Mouse (Mus musculus) forebrain, embryonic 16.5 days (tissue): ENCODE data around the gene Usp7. TPM values are rescaled to one million over a fixed set of nuclear protein-coding genes. Genes with fewer than 3 reads are reported as not detected.

Experiments
- ATAC-seq: fragments of 200-750 bp; cut with Nextera tagmentation; 2 replicates; pipeline ENCODE4 v1.8.0; 2017; ENCODE audit warnings: mild to moderate bottlenecking, moderate library complexity
- H3K27ac ChIP-seq: fragments of 300-500 bp; sonication (generic); 2 replicates; pipeline ENCODE4 v1.5.1; 2014; ENCODE audit warnings: low read length, control low read depth
- H3K27me3 ChIP-seq: fragments of 300-500 bp; sonication (generic); replicated peaks from 2 replicates; pipeline ENCODE4 v1.6.1; 2014; ENCODE audit warnings: low read length; ENCODE audit not compliant: control insufficient read depth, insufficient read depth
- H3K36me3 ChIP-seq: fragments of 300-500 bp; sonication (generic); 2 replicates; pipeline ENCODE4 v1.6.1; 2014; ENCODE audit not compliant: control insufficient read depth, insufficient read depth
- H3K4me1 ChIP-seq: fragments of 300-500 bp; sonication (generic); replicated peaks from 2 replicates; pipeline ENCODE4 v1.6.1; 2014; ENCODE audit warnings: low read length; ENCODE audit not compliant: control insufficient read depth, insufficient read depth
- H3K4me2 ChIP-seq: fragments of 300-500 bp; sonication (generic); 2 replicates; pipeline ENCODE4 v1.6.1; 2014; ENCODE audit warnings: mild to moderate bottlenecking, low read length, control low read depth
- H3K4me3 ChIP-seq: fragments of 300-500 bp; sonication (generic); replicated peaks from 2 replicates; pipeline ENCODE4 v1.5.1; 2014; ENCODE audit warnings: mild to moderate bottlenecking, low read length, control low read depth
- H3K9ac ChIP-seq: fragments of 300-500 bp; sonication (generic); replicated peaks from 2 replicates; pipeline ENCODE4 v1.6.1; 2014; ENCODE audit warnings: low read depth, low read length, control low read depth
- H3K9me3 ChIP-seq: fragments of 300-500 bp; sonication (generic); 2 replicates; pipeline ENCODE4 v1.6.1; 2016; ENCODE audit warnings: low read length; ENCODE audit not compliant: control insufficient read depth
- WGBS: fragments of 180-500 bp; shearing (Covaris S2); extraction: QIAGEN DNeasy Blood & Tissue Kit; methylation state at CpG from one replicate; pipeline ENCODE4 v1.1.7; 2014; 5-methylcytosine and 5-hydroxymethylcytosine counted together
- polyA plus RNA-seq: library from polyadenylated mRNA; unstranded; fragments of >200 nt; fragmentation: Nextera tagmentation; extraction: Ambion mirVana; gene quantifications from 2 replicates; pipeline ENCODE4 v1.2.1, GENCODE M21; 2015

The Usp7 gene
- polyA plus RNA-seq, 1 experiment from 2014 or later: 40.2 TPM

- 84% methylated on average over 4 of the region's 4 CpGs for WGBS
- H3K27ac ChIP-seq: no peak overlapping the region
- ATAC-seq: no peak
- H3K4me1 ChIP-seq: no peaks in the 10 kb centered on the region
- no peak overlapping the region for H3K4me3 ChIP-seq
- no peak overlapping the region for H3K4me2 ChIP-seq
- peaks cover 14% of the 10 kb centered on the region; the same call in 1 of the 2 replicates for H3K36me3 ChIP-seq
- H3K9ac ChIP-seq: no peak overlapping the region
- no peaks in the 10 kb centered on the region for H3K9me3 ChIP-seq
- no peaks in the 10 kb centered on the region for H3K27me3 ChIP-seq
Observed at GRCm38 (mm10) chr16:8658349-8658748, 133.8 kb downstream of the Usp7 start.

- Histone ChIP-seq H3K4me3 (no peak overlapping the region), H3K9ac (no peak overlapping the region), H3K4me1 (no peaks in the 10 kb centered on the region), H3K4me2 (no peak overlapping the region), H3K27me3 (no peaks in the 10 kb centered on the region), H3K9me3 (no peaks in the 10 kb centered on the region), H3K27ac (no peak overlapping the region), H3K36me3 (peaks cover 14% of the 10 kb centered on the region)
- ATAC-seq: no peak
- 85% methylated on average over 2 of the region's 2 CpGs for WGBS
Observed at GRCm38 (mm10) chr16:8656256-8656655, 135.9 kb downstream of the Usp7 start.

GRCm38 (mm10) chr16:8655599-8655998, 136.5 kb downstream of the Usp7 start:
- no peak overlapping the region for H3K9ac ChIP-seq
- H3K4me3 ChIP-seq: no peak overlapping the region
- no peaks in the 10 kb centered on the region for H3K9me3 ChIP-seq
- H3K4me2 ChIP-seq: no peak overlapping the region
- H3K4me1 ChIP-seq: no peaks in the 10 kb centered on the region
- WGBS: 90% methylated on average over 9 of the region's 9 CpGs
- 0 out of 2 replicates have a peak overlapping the region, but pooled peaks have one; percentile 34 for H3K27ac ChIP-seq
- no peak for ATAC-seq
- H3K36me3 ChIP-seq: peaks cover 19% of the 10 kb centered on the region
- H3K27me3 ChIP-seq: no peaks in the 10 kb centered on the region

GRCm38 (mm10) chr16:8655108-8655507, 137.0 kb downstream of the Usp7 start:
- no peaks in the 10 kb centered on the region for H3K9me3 ChIP-seq
- no peaks in the 10 kb centered on the region for H3K4me1 ChIP-seq
- no peak overlapping the region for H3K4me3 ChIP-seq
- ATAC-seq: no peak
- no peak overlapping the region for H3K9ac ChIP-seq
- 79% methylated on average over 6 of the region's 6 CpGs for whole genome bisulfite sequencing
- H3K27me3 ChIP-seq: no peaks in the 10 kb centered on the region
- H3K4me2 ChIP-seq: no peak overlapping the region
- 0 out of 2 replicates have a peak overlapping the region, but pooled peaks have one; percentile 34 for H3K27ac ChIP-seq
- H3K36me3 ChIP-seq: peaks cover 18% of the 10 kb centered on the region

GRCm38 (mm10) chr16:8650007-8650406, 142.1 kb downstream of the Usp7 start:
- no peaks in the 10 kb centered on the region for H3K9me3 ChIP-seq
- H3K27me3 ChIP-seq: no peaks in the 10 kb centered on the region
- WGBS: 98% methylated on average over 3 of the region's 3 CpGs
- no peak overlapping the region for H3K4me2 ChIP-seq
- H3K36me3 ChIP-seq: peaks cover 20% of the 10 kb centered on the region
- H3K4me3 ChIP-seq: no peak overlapping the region
- H3K9ac ChIP-seq: no peak overlapping the region
- H3K27ac ChIP-seq: no peak overlapping the region
- no peak for ATAC-seq
- no peaks in the 10 kb centered on the region for H3K4me1 ChIP-seq

GRCm38 (mm10) chr16:8645546-8645945, 146.6 kb downstream of the Usp7 start:
- ATAC-seq: no peak
- no peak overlapping the region for H3K4me2 ChIP-seq
- no peak overlapping the region for H3K27ac ChIP-seq
- no peaks in the 10 kb centered on the region for H3K9me3 ChIP-seq
- no peaks in the 10 kb centered on the region for H3K27me3 ChIP-seq
- H3K36me3 ChIP-seq: peaks cover 21% of the 10 kb centered on the region
- H3K4me1 ChIP-seq: no peaks in the 10 kb centered on the region
- 88% methylated on average over 6 of the region's 6 CpGs for WGBS
- H3K4me3 ChIP-seq: no peak overlapping the region
- no peak overlapping the region for H3K9ac ChIP-seq

- Histone ChIP-seq H3K36me3 (peaks cover 14% of the 10 kb centered on the region), H3K27me3 (no peaks in the 10 kb centered on the region), H3K4me3 (no peak overlapping the region), H3K4me2 (no peak overlapping the region), H3K27ac (no peak overlapping the region), H3K9ac (no peak overlapping the region), H3K9me3 (no peaks in the 10 kb centered on the region), H3K4me1 (peaks cover 3% of the 10 kb centered on the region)
- ATAC-seq: peak; percentile 65; the same call in 1 of the 2 replicates
- 76% methylated on average over 2 of the region's 2 CpGs for WGBS
Observed at GRCm38 (mm10) chr16:8643855-8644254, 148.3 kb downstream of the Usp7 start.

Other genes with a start within 250 kb of the Usp7 start
- 48.1 and 53.4 TPM in 2 replicates for gene Pmm2, start 154.6 kb downstream of the Usp7 start, polyA plus RNA-seq
- gene Tmem186, start 154.6 kb downstream of the Usp7 start, polyA plus RNA-seq: 26.8 and 27.8 TPM in 2 replicates
- 181 and 200 TPM in 2 replicates for gene Carhsp1, start 120.2 kb downstream of the Usp7 start, polyA plus RNA-seq
- not detected in 2 replicates for gene Gm5767, start 111.5 kb downstream of the Usp7 start, polyA plus RNA-seq
- 29.0 and 30.6 TPM in 2 replicates for gene 1810013L24Rik, start 37.8 kb upstream of the Usp7 start, polyA plus RNA-seq